In the genomic region with DNA sequence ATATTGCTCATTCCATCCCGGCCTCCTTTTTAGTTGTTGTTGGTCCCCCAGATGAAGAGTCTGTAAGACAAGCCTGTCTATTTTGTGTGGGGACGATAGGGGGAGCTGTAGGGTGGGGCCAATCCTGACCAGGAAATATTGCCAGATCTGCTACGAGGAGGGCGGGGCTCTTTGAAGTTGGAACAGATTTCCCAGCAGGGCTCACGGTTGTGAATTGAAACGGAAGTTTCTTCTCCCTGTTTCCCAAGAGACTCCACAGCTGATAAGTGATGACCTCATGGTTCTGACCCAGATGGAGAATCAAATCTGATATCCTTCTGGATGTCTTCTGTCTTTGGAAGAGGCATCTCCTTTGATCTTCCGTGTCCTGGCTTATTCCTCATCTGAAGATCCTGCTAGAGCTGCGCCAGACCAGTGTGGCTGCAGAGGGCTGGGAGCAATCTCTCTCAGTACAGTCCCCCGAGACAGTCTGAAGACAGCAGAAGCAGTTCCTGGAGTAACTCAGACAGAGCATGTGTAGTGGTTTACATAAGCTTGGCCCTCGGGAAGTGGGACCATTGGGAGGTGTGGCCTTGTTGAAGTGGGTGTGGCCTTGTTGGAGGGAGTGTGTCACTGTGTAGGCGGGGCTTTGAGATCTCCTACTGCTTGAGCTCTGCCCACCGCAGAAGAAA, we compare ENCODE assay signal across 8 mouse cellular contexts.
DNase-seq lines count a peak whose midpoint lies in the region; ATAC-seq lines count a peak whose summit lies in the region.
"Had no signal": no experiment of that assay in that cellular context is flagged by ENCODE, and none has a peak within 500 bp of the region (broad histone marks: within the 10 kb centered on the region; RNA-seq: fewer than 3 reads in every experiment).

No protein-coding gene starts in this region.

- H3K4me3 ChIP-seq in forebrain, embryonic 16.5 days (replicated peaks; ENCODE audit: low read length): no peak overlapping the region
- H3K4me3 ChIP-seq: megakaryocyte, embryonic 14.5 days had no signal

- DNase-seq in ZHBTc4 (ENCODE audit: low read depth, low spot score): peak; percentile 94
- DNase-seq in cerebellum, adult 18-20 months: peak; percentile 68 to 69
- DNase-seq in heart, postnatal 36 days: peak; percentile 71 to 73
- peak; percentile 32 for DNase-seq in large intestine, adult 2 months (ENCODE audit: low read depth, low spot score)
- DNase-seq in lung, postnatal 10 days: peak; percentile 93
- peak; percentile 68 for DNase-seq in skeletal muscle tissue, adult 2 months (ENCODE audit: low read depth, low spot score)

- H3K36me3 ChIP-seq in forebrain, embryonic 16.5 days (ENCODE audit: control insufficient read depth, insufficient read depth): no peaks in the 10 kb centered on the region

- peak overlapping the region; percentile 22 for H3K4me2 ChIP-seq in forebrain, embryonic 16.5 days (ENCODE audit: low read length)

- peaks cover 9% of the 10 kb centered on the region; the same call in 1 of the 2 replicates for H3K27me3 ChIP-seq in forebrain, embryonic 16.5 days (replicated peaks; ENCODE audit: control insufficient read depth, insufficient read depth, low read length)

- ATAC-seq in forebrain, embryonic 16.5 days: 0 out of 2 replicates have a peak, but pooled peaks have one; percentile 24

- H3K27ac ChIP-seq in forebrain, embryonic 16.5 days (ENCODE audit: low read length): no peak overlapping the region

- 20% methylated on average over 12 of the region's 12 CpGs for WGBS in forebrain, embryonic 16.5 days
- WGBS in large intestine, adult 2 months: 7% methylated on average over 12 of the region's 12 CpGs

- peaks cover 9% of the 10 kb centered on the region for H3K4me1 ChIP-seq in forebrain, embryonic 16.5 days (replicated peaks; ENCODE audit: control insufficient read depth, insufficient read depth, low read length)

- no peak overlapping the region for H3K9ac ChIP-seq in forebrain, embryonic 16.5 days (replicated peaks; ENCODE audit: low read depth, low read length)

- intact Hi-C loops in heart, postnatal 36 days (cut with DNase I): loop anchor here (5.0 kb wide), 2 partner anchors 154 to 451 kb away; a partner anchor contains a TSS

- H3K9me3 ChIP-seq in forebrain, embryonic 16.5 days (ENCODE audit: control insufficient read depth, low read length): no peaks in the 10 kb centered on the region

Comparison
In these comparisons a context has a peak if more than half of its experiments do, and no peak if none do; other contexts are left out.
1. DNase-seq: peak in every context shown above with its lines; median percentile 94 in ZHBTc4; 93 in lung, postnatal 10 days; 72 in heart, postnatal 36 days; 68 in cerebellum, adult 18-20 months; 68 in skeletal muscle tissue, adult 2 months; 32 in large intestine, adult 2 months.